Mouse (Mus musculus): ENCODE measurements around the gene Gm28308.

- TF ChIP-seq GATA1 (IDR thresholded peaks at IDR 0.05; ENCODE audit: low read length) (no peak), TAL1 (IDR thresholded peaks at IDR 0.05; ENCODE audit: low read length) (no peak)
Measured at GRCm38 (mm10) chr6:52205221-52205620, 7.9 kb downstream of the Gm28308 start.
